Mouse (Mus musculus): ENCODE measurements around the gene Gm49393. TPM values are rescaled to one million over a fixed set of nuclear protein-coding genes. Genes with fewer than 3 reads are reported as not detected.
"Not testable (repeated sequence)": the region's sequence is repeated elsewhere in the genome, so short reads cannot be mapped to it uniquely, and the experiment has no call there.

The Gm49393 gene
- polyA plus RNA-seq (2016; fragmentation: Nextera tagmentation; extraction: Ambion mirVana): not detected in 2 replicates

GRCm38 (mm10) chr13:60935490-60935889 lies at the start of gene Gm49393:
TSS of gene Gm49393 (minus strand) at chr13:60935590.
- H3K4me3 ChIP-seq; DNase-seq (ENCODE audit: low spot score); H3K27ac ChIP-seq; H3K9me3 ChIP-seq (replicated peaks); H3K27me3 ChIP-seq (ENCODE audit: low read depth, poor library complexity, severe bottlenecking); H3K4me1 ChIP-seq; H3K36me3 ChIP-seq: not testable (repeated sequence)
- WGBS: 82% methylated on average over 2 of the region's 2 CpGs

DNA sequence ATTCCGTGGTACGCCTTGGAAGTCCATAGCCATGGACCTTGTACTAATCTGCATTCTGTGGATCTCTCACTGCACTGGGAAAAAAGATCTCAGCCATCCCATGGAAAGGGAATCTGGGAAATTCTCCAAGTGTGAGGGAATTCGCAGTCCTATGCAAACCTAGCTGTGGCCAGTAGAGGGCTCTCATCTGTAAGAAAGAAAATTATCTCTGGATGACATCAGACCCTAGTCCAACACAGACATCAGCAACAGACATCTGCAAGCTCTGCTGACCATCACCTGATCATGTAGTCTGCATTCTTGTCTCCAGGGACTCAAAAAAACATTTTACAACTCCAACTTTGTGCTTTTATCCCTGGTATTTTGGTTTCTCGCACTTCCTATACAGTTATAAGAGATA lies 36.9 kb upstream of the Gm49393 start:
- H3K4me3 ChIP-seq; H3K27ac ChIP-seq; H3K4me1 ChIP-seq; H3K27me3 ChIP-seq (ENCODE audit: low read depth, poor library complexity, severe bottlenecking); H3K9me3 ChIP-seq (replicated peaks); H3K36me3 ChIP-seq; DNase-seq (ENCODE audit: low spot score): not testable (repeated sequence)
- 70% methylated on average over 4 of the region's 4 CpGs for WGBS

- H3K36me3 ChIP-seq; H3K9me3 ChIP-seq (replicated peaks); H3K4me3 ChIP-seq; DNase-seq (ENCODE audit: low spot score); H3K27ac ChIP-seq; H3K4me1 ChIP-seq; H3K27me3 ChIP-seq (ENCODE audit: low read depth, poor library complexity, severe bottlenecking): not testable (repeated sequence)
- WGBS: 40% methylated on average over 5 of the region's 5 CpGs
Observed at GRCm38 (mm10) chr13:60963985-60964384, 28.6 kb upstream of the Gm49393 start.

- Histone ChIP-seq H3K36me3 (no peaks in the 10 kb centered on the region), H3K4me1 (no peaks in the 10 kb centered on the region), H3K9me3 (replicated peaks) (no peaks in the 10 kb centered on the region), H3K4me3 (no peak overlapping the region), H3K27me3 (ENCODE audit: low read depth, poor library complexity, severe bottlenecking) (no peaks in the 10 kb centered on the region), H3K27ac (no peak overlapping the region)
- WGBS: 75% methylated on average over 5 of the region's 5 CpGs
- no peak for DNase-seq (ENCODE audit: low spot score)
Observed at GRCm38 (mm10) chr13:60961706-60962105, 26.3 kb upstream of the Gm49393 start.

- not testable (repeated sequence) for DNase-seq (ENCODE audit: low spot score); H3K9me3 ChIP-seq (replicated peaks); H3K27ac ChIP-seq; H3K36me3 ChIP-seq; H3K4me3 ChIP-seq; H3K4me1 ChIP-seq; H3K27me3 ChIP-seq (ENCODE audit: low read depth, poor library complexity, severe bottlenecking)
- WGBS: 83% methylated on average over 3 of the region's 3 CpGs
Observed at GRCm38 (mm10) chr13:60941884-60942283, 6.5 kb upstream of the Gm49393 start, which contains the start of gene Tpbpa. TSS of gene Tpbpa (minus strand) at chr13:60941984.

- no peaks in the 10 kb centered on the region for H3K27me3 ChIP-seq (ENCODE audit: low read depth, poor library complexity, severe bottlenecking)
- no peak within 1 kb of the TSS for H3K4me3 ChIP-seq
- 72% methylated on average over 5 of the region's 5 CpGs for WGBS
- no peaks in the 10 kb centered on the region for H3K4me1 ChIP-seq
- H3K27ac ChIP-seq: no peak within 1 kb of the TSS
- DNase-seq (ENCODE audit: low spot score): no peak
- H3K36me3 ChIP-seq: no peaks in the 10 kb centered on the region
- no peaks in the 10 kb centered on the region for H3K9me3 ChIP-seq (replicated peaks)
Observed at GRCm38 (mm10) chr13:60936500-60936901, 1.1 kb upstream of the Gm49393 start, which contains the start of the genes Gm49391 and Ctla2a. TSS of gene Gm49391 (minus strand) at chr13:60936571. TSS of gene Ctla2a (minus strand) at chr13:60936625.

DNA sequence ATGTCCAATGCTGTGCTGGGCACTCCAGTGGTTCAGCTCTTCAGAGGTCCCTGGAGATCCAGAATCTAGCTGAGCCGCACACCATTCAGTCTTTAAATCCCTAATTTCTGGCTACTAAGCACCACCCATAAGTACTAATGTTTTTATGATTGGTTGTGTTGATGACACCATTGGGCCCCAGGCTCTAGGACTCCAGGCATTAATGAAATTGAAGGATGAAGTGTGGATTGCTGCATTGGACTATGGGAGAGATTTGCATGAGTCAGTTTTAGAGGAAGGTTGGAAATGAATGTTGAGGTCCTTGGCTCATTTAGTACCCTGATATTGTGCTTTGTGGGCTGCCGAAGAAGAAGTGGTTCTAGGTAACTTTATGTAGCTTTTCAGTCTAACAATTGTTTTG lies 30.6 kb downstream of the Gm49393 start, which contains the start of gene Tpbpb:
TSS of gene Tpbpb (minus strand) at position 101 of the 400 bp plus-strand sequence.
- not testable (repeated sequence) for H3K4me3 ChIP-seq; H3K4me1 ChIP-seq; DNase-seq (ENCODE audit: low spot score); H3K9me3 ChIP-seq (replicated peaks); H3K27me3 ChIP-seq (ENCODE audit: low read depth, poor library complexity, severe bottlenecking); H3K27ac ChIP-seq; H3K36me3 ChIP-seq
- 93% methylated on average over 2 of the region's 2 CpGs for WGBS

DNA sequence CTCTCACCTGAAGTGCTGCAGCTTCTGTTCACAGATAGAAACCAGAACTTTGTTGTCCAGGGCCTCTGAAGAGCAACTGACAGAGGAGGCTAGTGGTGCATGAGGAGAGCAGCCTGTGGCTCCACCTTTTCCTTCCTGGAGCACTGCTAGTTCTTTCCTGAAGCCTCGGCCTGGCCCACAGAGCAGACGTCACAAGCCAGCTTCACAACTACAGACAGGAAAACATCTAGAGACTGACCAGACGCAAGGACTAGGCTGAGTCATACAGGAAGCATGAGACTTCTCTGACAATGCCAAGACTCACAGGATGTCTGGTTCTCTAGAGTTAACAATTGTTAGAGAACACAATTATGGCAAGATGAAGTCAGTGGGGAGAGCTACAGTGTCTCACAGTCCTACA lies 38.1 kb downstream of the Gm49393 start, which contains the start of gene Ctla2b:
TSS of gene Ctla2b (minus strand) at position 120 of the 400 bp plus-strand sequence.
- Histone ChIP-seq H3K36me3 (no peaks in the 10 kb centered on the region), H3K27ac (no peak within 1 kb of the TSS), H3K4me1 (no peaks in the 10 kb centered on the region), H3K4me3 (no peak within 1 kb of the TSS), H3K9me3 (replicated peaks) (no peaks in the 10 kb centered on the region), H3K27me3 (ENCODE audit: low read depth, poor library complexity, severe bottlenecking) (no peaks in the 10 kb centered on the region)
- DNase-seq (ENCODE audit: low spot score): no peak
- WGBS: 89% methylated on average over 3 of the region's 3 CpGs

DNA sequence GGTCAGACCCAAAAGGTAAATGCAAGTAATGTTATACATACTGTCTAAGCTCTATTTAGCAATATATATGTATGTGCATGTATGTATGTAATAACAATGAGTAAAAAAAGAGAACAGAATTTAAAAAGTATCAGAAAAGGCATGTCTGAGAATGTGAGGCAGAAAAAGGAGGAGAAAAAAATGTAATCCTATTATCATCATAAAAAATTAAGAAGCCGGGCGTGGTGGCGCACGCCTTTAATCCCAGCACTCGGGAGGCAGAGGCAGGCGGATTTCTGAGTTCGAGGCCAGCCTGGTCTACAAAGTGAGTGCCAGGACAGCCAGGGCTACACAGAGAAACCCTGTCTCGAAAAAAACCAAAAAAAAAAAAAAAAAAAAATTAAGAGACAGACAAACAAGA lies 38.6 kb downstream of the Gm49393 start, which contains the start of gene Gm49392:
TSS of gene Gm49392 (minus strand) at position 101 of the 400 bp plus-strand sequence.
- H3K36me3 ChIP-seq; H3K4me1 ChIP-seq; DNase-seq (ENCODE audit: low spot score); H3K4me3 ChIP-seq; H3K27ac ChIP-seq; H3K9me3 ChIP-seq (replicated peaks); H3K27me3 ChIP-seq (ENCODE audit: low read depth, poor library complexity, severe bottlenecking): not testable (repeated sequence)
- WGBS: 93% methylated on average over 8 of the region's 8 CpGs

- no peak overlapping the region for H3K27ac ChIP-seq
- H3K27me3 ChIP-seq (ENCODE audit: low read depth, poor library complexity, severe bottlenecking): no peaks in the 10 kb centered on the region
- no peaks in the 10 kb centered on the region for H3K36me3 ChIP-seq
- H3K4me1 ChIP-seq: no peaks in the 10 kb centered on the region
- DNase-seq (ENCODE audit: low spot score): no peak
- H3K4me3 ChIP-seq: no peak overlapping the region
- no peaks in the 10 kb centered on the region for H3K9me3 ChIP-seq (replicated peaks)
Observed at GRCm38 (mm10) chr13:60895406-60896160, 39.8 kb downstream of the Gm49393 start.

DNA sequence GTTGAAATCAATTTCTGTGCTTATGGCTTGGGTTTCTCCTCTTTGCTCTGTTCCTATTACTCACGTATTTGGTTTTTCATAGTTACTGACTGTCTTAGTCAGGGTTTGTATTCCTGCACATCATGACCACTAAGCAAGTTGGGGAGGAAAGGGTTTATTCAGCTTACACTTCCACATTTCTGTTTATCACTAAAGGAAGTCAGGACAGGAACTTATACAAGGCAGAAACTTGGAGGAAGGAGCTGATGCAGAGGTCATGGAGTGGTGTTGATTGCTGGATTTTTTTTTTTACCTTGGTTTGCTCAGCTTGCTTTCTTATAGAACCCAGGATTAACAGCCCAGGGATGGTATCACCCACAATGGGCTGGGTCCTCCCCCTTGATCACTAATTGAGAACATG lies 43.1 kb downstream of the Gm49393 start:
- H3K4me3 ChIP-seq: no peak overlapping the region
- H3K9me3 ChIP-seq (replicated peaks): no peaks in the 10 kb centered on the region
- H3K27ac ChIP-seq: no peak overlapping the region
- no peaks in the 10 kb centered on the region for H3K4me1 ChIP-seq
- WGBS: 82% methylated on average over 1 of the region's 1 CpGs
- no peak for DNase-seq (ENCODE audit: low spot score)
- no peaks in the 10 kb centered on the region for H3K27me3 ChIP-seq (ENCODE audit: low read depth, poor library complexity, severe bottlenecking)
- H3K36me3 ChIP-seq: no peaks in the 10 kb centered on the region

DNA sequence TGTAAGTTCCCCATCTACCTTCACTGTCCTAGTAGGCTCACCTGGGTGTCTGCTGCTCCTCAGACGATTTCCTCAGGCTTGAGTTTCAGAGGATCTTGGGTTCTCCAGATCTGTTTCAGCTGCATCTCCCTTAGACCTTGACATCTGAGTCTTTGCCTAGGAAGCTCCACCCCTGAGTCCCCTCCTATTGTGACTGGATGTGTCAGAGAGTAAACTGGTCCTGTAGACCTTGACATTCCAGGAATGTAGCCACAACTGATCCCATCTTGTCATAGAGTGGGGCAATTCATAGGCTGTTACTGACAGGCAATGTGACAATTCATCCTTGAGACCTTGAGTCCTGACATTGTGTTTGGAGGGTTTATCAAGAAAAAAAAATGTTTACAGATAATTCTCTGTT lies 71.1 kb downstream of the Gm49393 start, which contains the start of gene 4930486L24Rik:
TSS of gene 4930486L24Rik (minus strand) at position 195 of the 400 bp plus-strand sequence.
- H3K27me3 ChIP-seq (ENCODE audit: low read depth, poor library complexity, severe bottlenecking): no peaks in the 10 kb centered on the region
- no peaks in the 10 kb centered on the region for H3K9me3 ChIP-seq (replicated peaks)
- 70% methylated on average over 1 of the region's 1 CpGs for WGBS
- H3K4me1 ChIP-seq: no peaks in the 10 kb centered on the region
- no peaks in the 10 kb centered on the region for H3K36me3 ChIP-seq
- no peak for DNase-seq (ENCODE audit: low spot score)
- no peak within 1 kb of the TSS for H3K4me3 ChIP-seq
- H3K27ac ChIP-seq: no peak within 1 kb of the TSS

GRCm38 (mm10) chr13:60848241-60849120 lies 86.9 kb downstream of the Gm49393 start:
- H3K4me3 ChIP-seq: no peak overlapping the region
- H3K9me3 ChIP-seq (replicated peaks): no peaks in the 10 kb centered on the region
- H3K36me3 ChIP-seq: no peaks in the 10 kb centered on the region
- no peak for DNase-seq (ENCODE audit: low spot score)
- no peaks in the 10 kb centered on the region for H3K4me1 ChIP-seq
- 85% methylated on average over 4 of the region's 4 CpGs for WGBS
- no peak overlapping the region for H3K27ac ChIP-seq
- H3K27me3 ChIP-seq (ENCODE audit: low read depth, poor library complexity, severe bottlenecking): no peaks in the 10 kb centered on the region
